ENCODE assay signal across 15 mouse cellular contexts in genomic region chr2:117938283-117939049, GRCm38 (mm10).
DNase-seq lines count a peak whose midpoint lies in the region; ATAC-seq lines count a peak whose summit lies in the region.
"Had no signal": no experiment of that assay in that cellular context is flagged by ENCODE, and none has a peak within 500 bp of the region (broad histone marks: within the 10 kb centered on the region; RNA-seq: fewer than 3 reads in every experiment).

No protein-coding gene starts in this region.

- peak; percentile 46; the same call in 1 of the 2 replicates for ATAC-seq in lung, embryonic 15.5 days (ENCODE audit: borderline replicate concordance, extremely low read depth, low FRiP score, low TSS enrichment)
- ATAC-seq in forebrain, embryonic 14.5 days: peak; percentile 76
- ATAC-seq in midbrain, embryonic 14.5 days (ENCODE audit: low FRiP score, low TSS enrichment): peak; percentile 64; the same call in 1 of the 2 replicates
- no peak for ATAC-seq in heart, embryonic 12.5 days (ENCODE audit: insufficient number of reproducible peaks, low FRiP score)

- H3K36me3 ChIP-seq in lung, embryonic 15.5 days: no peaks in the 10 kb centered on the region
- H3K36me3 ChIP-seq in forebrain, embryonic 14.5 days (ENCODE audit: control insufficient read depth, insufficient read depth, low read length): no peaks in the 10 kb centered on the region
- H3K36me3 ChIP-seq in midbrain, embryonic 14.5 days (ENCODE audit: control insufficient read depth, insufficient read depth, low read length): no peaks in the 10 kb centered on the region
- no peaks in the 10 kb centered on the region for H3K36me3 ChIP-seq in heart, embryonic 12.5 days

- WGBS in lung, embryonic 15.5 days: 55% methylated on average over 12 of the region's 12 CpGs
- WGBS in forebrain, embryonic 14.5 days: 22% methylated on average over 12 of the region's 12 CpGs
- 9% methylated on average over 12 of the region's 12 CpGs for WGBS in midbrain, embryonic 14.5 days
- WGBS in heart, embryonic 12.5 days: 69% methylated on average over 12 of the region's 12 CpGs

- DNase-seq in lung, postnatal 10 days: no peak
- DNase-seq in embryo, embryonic 11 days: peak; percentile 52
- DNase-seq in forebrain, embryonic 14.5 days (ENCODE audit: low spot score): peak; percentile 55
- peak; percentile 48 for DNase-seq in midbrain, embryonic 14.5 days
- no peak for DNase-seq in cerebellum, postnatal 36 days
- DNase-seq in B cell, adult 2 months: no peak
- DNase-seq: cerebellum, adult 9-11 months; heart, adult 11 months; heart, postnatal 10 days; kidney, adult 2 months; left cerebral cortex, postnatal 4 days; lung, postnatal 4 days had no signal

- H3K9me3 ChIP-seq in lung, embryonic 15.5 days: no peaks in the 10 kb centered on the region
- no peaks in the 10 kb centered on the region for H3K9me3 ChIP-seq in forebrain, embryonic 14.5 days (replicated peaks; ENCODE audit: control insufficient read depth, low read length)
- no peaks in the 10 kb centered on the region for H3K9me3 ChIP-seq in midbrain, embryonic 14.5 days (ENCODE audit: control insufficient read depth, low read length)
- H3K9me3 ChIP-seq in heart, embryonic 12.5 days (replicated peaks): 0 out of 2 replicates have a peak, but pooled peaks cover under 1% of the 10 kb centered on the region

- no peak overlapping the region for H3K4me3 ChIP-seq in lung, embryonic 15.5 days
- H3K4me3 ChIP-seq in forebrain, embryonic 14.5 days (ENCODE audit: low read depth, low read length): no peak overlapping the region
- no peak overlapping the region for H3K4me3 ChIP-seq in midbrain, embryonic 14.5 days (replicated peaks; ENCODE audit: low read depth, low read length)
- no peak overlapping the region for H3K4me3 ChIP-seq in heart, embryonic 12.5 days
- H3K4me3 ChIP-seq: myocyte had no signal

- peak overlapping the region; percentile 36; the same call in 1 of the 2 replicates for H3K27ac ChIP-seq in lung, embryonic 15.5 days
- H3K27ac ChIP-seq in forebrain, embryonic 14.5 days (ENCODE audit: low read depth, low read length): no peak overlapping the region
- no peak overlapping the region for H3K27ac ChIP-seq in midbrain, embryonic 14.5 days (replicated peaks; ENCODE audit: low read depth, low read length)
- no peak overlapping the region for H3K27ac ChIP-seq in heart, embryonic 12.5 days (ENCODE audit: poor library complexity, severe bottlenecking)

- peaks cover 9% of the 10 kb centered on the region; the same call in 1 of the 2 replicates for H3K4me1 ChIP-seq in lung, embryonic 15.5 days
- 0 out of 2 replicates have a peak, but pooled peaks cover 4% of the 10 kb centered on the region for H3K4me1 ChIP-seq in forebrain, embryonic 14.5 days (ENCODE audit: control insufficient read depth, insufficient read depth, low read length)
- H3K4me1 ChIP-seq in midbrain, embryonic 14.5 days (ENCODE audit: control insufficient read depth, insufficient read depth, low read length): no peaks in the 10 kb centered on the region
- H3K4me1 ChIP-seq in heart, embryonic 12.5 days (replicated peaks): peaks cover 6% of the 10 kb centered on the region; the same call in 1 of the 2 replicates

- H3K9ac ChIP-seq in lung, embryonic 15.5 days: no peak overlapping the region
- no peak overlapping the region for H3K9ac ChIP-seq in forebrain, embryonic 14.5 days (ENCODE audit: low read length)
- no peak overlapping the region for H3K9ac ChIP-seq in midbrain, embryonic 14.5 days (replicated peaks; ENCODE audit: low read length)
- no peak overlapping the region for H3K9ac ChIP-seq in heart, embryonic 12.5 days

- no peaks in the 10 kb centered on the region for H3K27me3 ChIP-seq in lung, embryonic 15.5 days
- H3K27me3 ChIP-seq in forebrain, embryonic 14.5 days (replicated peaks; ENCODE audit: control insufficient read depth, insufficient read depth, low read length): no peaks in the 10 kb centered on the region
- H3K27me3 ChIP-seq in midbrain, embryonic 14.5 days (ENCODE audit: control insufficient read depth, insufficient read depth, low read length): no peaks in the 10 kb centered on the region
- H3K27me3 ChIP-seq in heart, embryonic 12.5 days (replicated peaks): no peaks in the 10 kb centered on the region

- H3K4me2 ChIP-seq in lung, embryonic 15.5 days: no peak overlapping the region
- no peak overlapping the region for H3K4me2 ChIP-seq in forebrain, embryonic 14.5 days (ENCODE audit: low read length)
- no peak overlapping the region for H3K4me2 ChIP-seq in midbrain, embryonic 14.5 days (ENCODE audit: low read length)
- H3K4me2 ChIP-seq in heart, embryonic 12.5 days: no peak overlapping the region

Comparison
In these comparisons a context has a peak if more than half of its experiments do, and no peak if none do; other contexts are left out.
1. DNase-seq: peak in embryo, embryonic 11 days (single experiment), forebrain, embryonic 14.5 days (single experiment) and midbrain, embryonic 14.5 days (single experiment); none in lung, postnatal 10 days (single experiment), cerebellum, postnatal 36 days (0 of 2) and B cell, adult 2 months (0 of 2).